Mouse (Mus musculus) spleen, adult 18-20 months (tissue): ENCODE results near the gene Anln.
"Not testable (repeated sequence)": the region's sequence is repeated elsewhere in the genome, so short reads cannot be mapped to it uniquely, and the experiment has no call there.

Experiments used
- DNase-seq, 2 experiments: peaks; one replicate each; pipeline ENCODE4 v3.0.0; 2022; ENCODE audit warnings: mixed read lengths in 2 of 2

Anln gene

GRCm38 (mm10) chr9:22389021-22389476 is at the start of gene Anln:
Anln (minus strand) TSS chr9:22389188.
- peak; percentile 85 to 90 for DNase-seq

- no peak for DNase-seq
Observed at GRCm38 (mm10) chr9:22434101-22434500, 45.1 kb upstream of the Anln start.

- DNase-seq = no peak
Observed at GRCm38 (mm10) chr9:22433221-22433620, 44.2 kb upstream of the Anln start.

- DNase-seq = peak in 1 of 2 experiments; percentile 11
Observed at GRCm38 (mm10) chr9:22430315-22430840, 41.4 kb upstream of the Anln start.

GRCm38 (mm10) chr9:22429533-22430241 is 40.7 kb upstream of the Anln start:
- DNase-seq = peak; percentile 34 to 43

GRCm38 (mm10) chr9:22428666-22429410 is 39.9 kb upstream of the Anln start:
- no peak for DNase-seq

GRCm38 (mm10) chr9:22428028-22428665 is 39.2 kb upstream of the Anln start:
- DNase-seq = no peak

GRCm38 (mm10) chr9:22424719-22425118 is 35.7 kb upstream of the Anln start:
- no peak for DNase-seq

GRCm38 (mm10) chr9:22424196-22424595 is 35.2 kb upstream of the Anln start:
- no peak for DNase-seq

- DNase-seq = no peak
Observed at GRCm38 (mm10) chr9:22423507-22423906, 34.5 kb upstream of the Anln start.

GRCm38 (mm10) chr9:22422559-22422958 is 33.6 kb upstream of the Anln start:
- no peak for DNase-seq

GRCm38 (mm10) chr9:22420491-22420890 is 31.5 kb upstream of the Anln start:
- DNase-seq = no peak

GRCm38 (mm10) chr9:22419877-22420276 is 30.9 kb upstream of the Anln start:
- no peak for DNase-seq

GRCm38 (mm10) chr9:22417547-22417946 is 28.6 kb upstream of the Anln start:
- DNase-seq = no peak

- DNase-seq = no peak
Observed at GRCm38 (mm10) chr9:22416187-22416586, 27.2 kb upstream of the Anln start.

- DNase-seq = peak; percentile 88 to 91
Observed at GRCm38 (mm10) chr9:22411002-22411857, 22.2 kb upstream of the Anln start, which contains the start of gene 9530077C05Rik. 9530077C05Rik (plus strand) TSS chr9:22411513.

- DNase-seq = no peak
Observed at GRCm38 (mm10) chr9:22409501-22409900, 20.5 kb upstream of the Anln start.

- not testable (repeated sequence) for DNase-seq
Observed at GRCm38 (mm10) chr9:22408344-22408743, 19.4 kb upstream of the Anln start.

- not testable (repeated sequence) for DNase-seq
Observed at GRCm38 (mm10) chr9:22407633-22408032, 18.6 kb upstream of the Anln start.

- no peak for DNase-seq
Observed at GRCm38 (mm10) chr9:22405414-22405813, 16.4 kb upstream of the Anln start.

GRCm38 (mm10) chr9:22403501-22403900 is 14.5 kb upstream of the Anln start:
- DNase-seq = not testable (repeated sequence)

- DNase-seq = no peak
Observed at GRCm38 (mm10) chr9:22402976-22403375, 14.0 kb upstream of the Anln start.
